Mouse (Mus musculus): ENCODE data around the gene Setd7.

- no peak for TF ChIP-seq CTCF (IDR thresholded peaks at IDR 0.05; ENCODE audit: low read depth)
- no peak for TF ChIP-seq EP300 (IDR thresholded peaks at IDR 0.05; ENCODE audit: low read depth)
These were observed 6.6 kb downstream of the Setd7 start for GRCm38 (mm10) chr3:51554067-51554466.

All from liver, postnatal 0 days (tissue).